Mouse (Mus musculus): ENCODE measurements around the gene Gm21983.

The Gm21983 gene

DNA sequence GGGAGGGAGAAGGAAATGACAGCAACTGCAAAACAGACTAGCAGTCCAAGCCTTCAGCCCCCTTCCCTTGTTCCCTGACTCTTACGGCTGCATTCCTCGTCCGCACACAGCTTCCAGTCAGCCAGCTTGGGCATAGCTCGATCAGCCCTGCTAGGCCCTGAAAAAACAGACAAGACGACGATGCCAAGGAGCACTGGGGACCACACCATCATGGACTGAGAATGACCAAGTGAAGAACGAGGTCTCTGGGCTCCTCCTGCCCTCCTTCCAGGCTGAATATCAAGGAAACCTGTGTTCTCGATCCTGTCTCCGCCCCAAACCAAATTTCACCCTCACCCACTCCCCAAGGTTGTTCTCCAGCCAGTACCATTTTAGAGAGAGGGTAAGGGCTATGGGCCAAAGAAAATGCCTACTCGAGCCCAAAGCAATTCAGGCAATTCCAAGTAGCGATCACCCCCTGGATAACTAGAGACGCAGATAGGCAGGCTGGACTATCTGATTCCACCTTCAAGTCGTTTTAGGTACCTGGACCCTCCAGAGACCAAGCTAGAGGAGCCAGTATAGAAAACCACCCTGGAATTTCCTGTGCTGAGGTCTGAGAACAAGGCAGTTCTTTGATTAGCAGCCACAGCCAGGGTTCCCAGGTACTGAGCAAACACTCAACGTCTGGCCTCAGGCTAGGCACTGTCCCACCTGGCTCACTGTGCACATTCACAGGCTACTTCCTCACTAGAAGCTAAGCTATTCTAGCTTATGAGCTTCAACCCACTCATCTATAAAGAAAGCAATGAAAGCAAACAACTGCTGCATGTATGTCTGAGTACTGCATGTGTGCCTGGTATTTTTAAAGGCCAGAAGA, at the start of gene Gm21983, which contains the start of gene Mia:
Gm21983 (minus strand) TSS at position 250 of the 859 bp plus-strand sequence.
Mia (minus strand) TSS at position 321 of the 859 bp plus-strand sequence.
- no peak for DNase-seq (ENCODE audit: extremely low spot score, low spot score)

DNA sequence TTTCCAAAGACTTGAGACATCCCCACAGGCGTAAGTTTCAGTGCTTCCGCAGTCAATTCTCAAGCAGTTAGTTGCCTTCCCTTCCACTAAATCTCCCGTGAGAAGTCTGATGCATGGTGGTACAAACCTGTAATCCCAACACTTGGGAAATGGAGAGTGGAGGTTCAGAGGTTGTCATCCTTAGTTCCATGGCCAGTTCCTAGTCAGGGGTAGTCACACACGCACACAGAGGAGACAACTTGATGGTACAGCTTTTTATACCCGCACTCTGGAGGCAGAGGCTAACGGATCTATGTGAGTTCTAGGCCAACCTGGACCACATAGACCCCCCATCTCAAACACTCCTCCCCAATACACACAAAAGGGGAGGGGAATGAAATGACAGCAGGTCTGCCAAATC, 48.0 kb upstream of the Gm21983 start:
- DNase-seq (ENCODE audit: extremely low spot score, low spot score): no peak

DNA sequence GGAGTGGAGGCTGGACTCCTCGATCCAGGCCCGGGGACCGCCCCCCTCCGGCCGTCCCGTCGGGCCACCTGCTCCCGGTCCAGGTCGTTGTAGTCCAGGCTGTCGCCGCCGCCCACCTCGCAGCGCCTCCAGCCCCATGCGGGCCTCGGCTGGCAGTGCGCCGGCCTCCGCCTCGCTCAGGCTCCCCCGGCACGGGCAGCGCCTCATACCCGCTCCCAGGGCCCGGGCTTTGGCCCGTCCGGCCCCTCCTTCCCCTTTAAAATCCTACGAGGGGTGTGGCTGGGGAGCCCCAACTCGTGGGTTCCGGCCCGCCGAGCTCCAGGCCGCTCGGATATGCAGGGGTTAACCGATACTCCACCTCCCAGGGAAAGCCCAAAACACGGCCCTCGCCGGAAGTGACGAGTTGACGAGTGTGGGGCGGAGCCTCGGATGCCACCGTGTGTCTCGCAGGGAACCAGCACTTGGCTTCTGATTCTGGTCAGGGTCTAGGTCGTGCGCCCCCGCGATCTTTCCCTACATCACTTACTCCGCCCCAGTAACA, 47.5 kb upstream of the Gm21983 start, which contains the start of gene Itpkc:
Itpkc (minus strand) TSS at position 381 of the 541 bp plus-strand sequence.
- DNase-seq (ENCODE audit: extremely low spot score, low spot score): peak; percentile 97

GRCm38 (mm10) chr7:27227676-27228075, 46.8 kb upstream of the Gm21983 start:
- DNase-seq (ENCODE audit: extremely low spot score, low spot score): no peak

DNA sequence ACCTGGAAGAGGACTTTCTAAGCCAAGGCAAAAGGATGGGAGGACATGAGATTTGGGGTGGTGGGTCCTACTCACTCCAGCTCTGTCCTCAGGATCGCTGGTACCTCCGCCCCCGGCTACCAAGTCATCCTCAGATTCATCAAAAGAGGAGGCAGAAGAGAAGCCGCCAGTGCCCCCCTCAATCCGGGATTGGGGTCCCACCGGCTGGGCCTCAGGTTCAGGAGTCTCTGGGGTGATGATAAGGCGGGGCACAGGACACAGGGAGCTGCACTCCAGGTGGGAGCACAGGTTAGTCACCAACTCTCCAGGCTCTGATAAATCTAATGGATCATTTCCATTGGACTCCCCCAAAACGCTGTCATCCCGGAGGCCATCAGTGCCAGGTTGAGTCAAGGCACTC, 46.4 kb upstream of the Gm21983 start:
- DNase-seq (ENCODE audit: extremely low spot score, low spot score): no peak

GRCm38 (mm10) chr7:27224877-27225575, 44.1 kb upstream of the Gm21983 start:
- no peak for DNase-seq (ENCODE audit: extremely low spot score, low spot score)

DNA sequence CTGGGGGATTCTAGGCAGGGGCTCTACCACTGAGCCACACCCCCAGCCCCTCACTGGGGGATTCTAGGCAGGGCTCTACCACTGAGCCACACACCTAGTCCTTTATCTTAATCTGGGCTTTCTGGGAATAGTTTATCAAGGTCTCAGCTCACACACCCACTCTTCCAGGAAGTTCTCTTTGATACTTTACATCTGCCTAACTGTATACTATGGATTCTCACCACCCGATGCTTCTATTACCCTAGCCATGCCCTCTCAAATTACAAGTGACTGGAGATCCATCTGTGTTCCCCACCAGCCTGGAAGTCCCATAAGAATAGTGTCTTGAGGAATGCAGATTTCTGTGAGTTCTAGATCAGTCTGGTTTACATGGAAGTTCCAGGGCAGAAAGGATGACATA, 41.7 kb upstream of the Gm21983 start:
- no peak for DNase-seq (ENCODE audit: extremely low spot score, low spot score)

DNA sequence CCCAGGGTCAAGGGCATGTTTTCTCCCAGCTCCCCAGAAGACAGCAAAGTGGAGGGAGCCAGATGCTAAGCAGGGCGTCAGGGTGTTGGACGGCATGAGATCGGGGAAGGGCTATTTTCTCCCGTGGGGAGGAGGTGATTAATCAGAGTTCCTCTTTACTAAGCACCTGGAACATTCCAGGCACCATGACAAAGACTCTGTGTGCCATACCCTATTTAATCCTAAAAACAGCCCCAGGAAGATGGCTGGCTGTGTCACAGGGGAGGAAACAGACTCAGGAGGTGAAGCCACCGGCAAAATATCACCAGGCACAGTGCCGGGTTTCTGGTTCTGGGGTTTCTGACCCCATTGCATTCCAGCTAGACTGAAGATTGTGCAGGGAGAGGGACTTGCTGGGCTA, 41.1 kb upstream of the Gm21983 start:
- DNase-seq (ENCODE audit: extremely low spot score, low spot score): no peak

- no peak for DNase-seq (ENCODE audit: extremely low spot score, low spot score)
Observed at GRCm38 (mm10) chr7:27219937-27220336, 39.1 kb upstream of the Gm21983 start.

- no peak for DNase-seq (ENCODE audit: extremely low spot score, low spot score)
Observed at GRCm38 (mm10) chr7:27218586-27218985, 37.7 kb upstream of the Gm21983 start.

- DNase-seq (ENCODE audit: extremely low spot score, low spot score): no peak
Observed at GRCm38 (mm10) chr7:27212626-27213025, 31.7 kb upstream of the Gm21983 start.

DNA sequence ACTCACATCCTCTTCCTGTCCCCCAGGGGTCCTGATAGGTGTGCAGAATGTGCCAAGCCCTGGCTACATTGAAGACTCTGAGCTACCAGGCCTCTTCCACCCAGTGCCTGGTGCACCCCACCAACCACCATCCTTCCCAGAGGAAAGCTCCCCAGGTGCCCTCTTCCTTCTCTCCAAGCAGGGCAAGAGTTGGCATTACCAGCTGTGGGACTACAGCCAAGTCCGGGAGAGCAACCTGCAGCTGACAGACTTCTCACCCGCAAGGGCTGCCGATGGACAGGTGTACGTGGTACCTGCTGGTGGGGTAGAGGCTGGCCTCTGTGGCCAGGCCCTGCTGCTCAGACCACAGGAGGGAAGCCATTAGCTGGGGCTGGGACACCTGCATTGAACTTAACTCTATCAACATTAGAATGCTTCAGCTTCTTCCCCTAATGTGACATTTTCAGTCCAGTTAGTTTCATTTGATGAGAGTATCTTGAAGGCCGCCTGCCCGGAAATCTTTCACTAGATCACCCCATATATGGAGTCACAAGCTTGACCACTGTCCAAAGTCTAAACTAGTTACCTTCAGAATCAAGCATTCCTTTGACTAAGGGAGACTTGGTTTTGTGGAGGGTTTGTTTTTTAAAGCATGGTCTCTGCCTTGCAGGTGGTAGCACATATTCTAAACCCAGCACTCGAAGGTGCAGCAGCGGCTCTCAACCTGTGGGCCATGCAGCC, 23.0 kb upstream of the Gm21983 start:
- DNase-seq (ENCODE audit: extremely low spot score, low spot score): no peak

DNA sequence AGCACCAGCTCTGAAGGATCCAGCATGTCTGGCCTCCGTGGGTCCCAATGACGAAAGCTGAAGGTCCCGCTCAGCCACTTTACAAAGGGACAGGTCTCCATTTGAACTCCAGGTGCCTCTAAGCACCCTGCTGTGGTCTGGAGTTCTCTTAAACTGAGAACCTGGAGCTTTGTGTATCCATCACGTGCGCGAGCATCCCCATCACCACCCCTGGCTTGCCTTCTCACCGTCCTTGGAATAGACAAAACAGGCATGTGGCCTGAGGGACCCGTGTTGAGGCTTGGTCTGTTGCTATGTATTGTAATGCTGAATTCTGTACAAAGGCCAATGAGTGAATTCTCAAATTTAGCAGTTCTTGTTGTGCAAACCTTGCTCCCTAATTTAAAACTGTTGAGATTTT, 17.9 kb upstream of the Gm21983 start:
- no peak for DNase-seq (ENCODE audit: extremely low spot score, low spot score)

- DNase-seq (ENCODE audit: extremely low spot score, low spot score): no peak
Observed at GRCm38 (mm10) chr7:27198355-27198754, 17.5 kb upstream of the Gm21983 start.

DNA sequence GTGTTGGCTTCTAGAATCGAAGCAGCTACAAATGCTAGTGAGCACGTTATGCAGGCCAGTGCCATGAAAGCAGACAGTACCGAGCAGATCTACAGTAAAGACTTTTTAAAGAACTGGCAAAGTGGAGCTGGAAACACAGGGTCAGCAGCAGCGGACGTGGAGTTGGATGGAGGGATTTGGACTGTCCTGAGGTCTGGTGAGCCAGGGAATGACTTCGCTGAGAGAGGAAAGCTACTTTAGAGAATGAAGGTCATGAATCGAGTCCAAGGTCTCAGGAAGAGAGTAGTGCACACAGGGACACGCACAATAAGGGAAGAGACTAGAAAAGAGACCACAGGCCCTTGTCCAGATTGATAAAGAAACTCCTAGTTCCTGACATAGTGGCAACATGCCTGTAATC, 16.7 kb upstream of the Gm21983 start:
- DNase-seq (ENCODE audit: extremely low spot score, low spot score): no peak

- DNase-seq (ENCODE audit: extremely low spot score, low spot score): no peak
Observed at GRCm38 (mm10) chr7:27197136-27197535, 16.2 kb upstream of the Gm21983 start.

DNA sequence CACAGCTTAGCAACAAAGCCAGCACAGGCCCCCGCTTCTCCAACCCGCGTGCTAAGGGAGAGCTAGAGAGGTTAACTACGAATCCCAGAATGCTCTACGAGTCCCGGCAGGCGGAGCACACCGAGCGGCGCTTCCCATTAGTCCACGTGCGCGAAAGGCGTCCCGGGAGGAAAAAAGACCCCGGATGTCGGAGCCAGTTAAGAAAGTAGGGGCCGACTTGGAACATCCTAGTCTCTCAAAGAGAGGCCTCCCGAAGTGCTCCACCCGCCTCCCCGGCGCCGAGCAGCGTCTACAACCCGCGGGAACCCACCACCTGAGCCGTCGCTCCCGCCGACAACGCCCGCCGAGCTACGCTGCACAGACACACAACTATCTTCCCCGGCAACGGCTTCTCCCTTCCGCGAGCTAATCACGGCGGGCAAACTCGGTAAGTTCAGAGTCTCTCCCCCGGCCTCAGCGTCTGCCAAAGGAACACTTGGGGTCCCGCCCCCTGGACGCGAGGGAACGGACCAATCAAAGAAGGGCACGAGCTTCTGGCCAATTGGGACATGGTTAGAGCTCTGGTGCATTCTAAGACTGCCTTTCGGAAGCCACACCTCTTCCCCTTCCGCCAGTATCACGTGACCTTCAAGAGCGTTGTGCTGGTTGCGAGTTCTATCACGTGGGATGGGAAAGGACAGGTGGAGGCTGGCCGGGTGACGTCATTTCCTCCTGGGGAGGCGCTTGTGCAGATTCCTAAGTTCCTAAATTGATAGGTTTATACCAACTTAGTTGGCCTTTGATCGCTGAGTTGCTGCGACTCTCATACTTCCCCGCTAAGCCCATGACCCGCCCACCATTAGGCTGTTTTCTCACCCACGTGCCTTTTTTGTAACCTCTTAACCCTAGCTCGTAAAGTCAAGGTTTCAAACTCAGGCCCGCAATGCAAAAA, 15.1 kb upstream of the Gm21983 start, which contains the start of the genes BC024978 and Snrpa:
BC024978 (plus strand) TSS at position 101 of the 931 bp plus-strand sequence.
Snrpa (minus strand) TSS at position 591 of the 931 bp plus-strand sequence.
- DNase-seq (ENCODE audit: extremely low spot score, low spot score): peak; percentile 91

DNA sequence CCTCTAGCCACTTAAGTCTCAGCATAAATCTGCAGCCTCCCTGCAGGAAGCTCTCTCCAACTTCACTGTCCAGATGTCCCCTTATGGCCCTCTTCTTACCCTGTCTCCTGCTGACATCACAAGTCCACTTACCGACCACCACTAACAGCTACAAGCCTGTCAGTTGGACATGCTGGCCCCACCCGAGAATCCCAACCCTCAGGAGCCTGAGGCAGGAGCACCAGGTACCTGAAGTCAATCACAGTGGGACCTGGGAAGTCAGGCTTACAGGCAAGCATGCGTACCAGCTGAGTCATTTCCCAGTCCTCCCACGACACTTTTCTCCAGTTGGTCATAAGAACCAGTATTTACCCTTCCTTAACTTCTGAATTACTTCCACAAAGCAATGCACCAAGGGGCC, 12.8 kb upstream of the Gm21983 start:
- DNase-seq (ENCODE audit: extremely low spot score, low spot score): no peak

DNA sequence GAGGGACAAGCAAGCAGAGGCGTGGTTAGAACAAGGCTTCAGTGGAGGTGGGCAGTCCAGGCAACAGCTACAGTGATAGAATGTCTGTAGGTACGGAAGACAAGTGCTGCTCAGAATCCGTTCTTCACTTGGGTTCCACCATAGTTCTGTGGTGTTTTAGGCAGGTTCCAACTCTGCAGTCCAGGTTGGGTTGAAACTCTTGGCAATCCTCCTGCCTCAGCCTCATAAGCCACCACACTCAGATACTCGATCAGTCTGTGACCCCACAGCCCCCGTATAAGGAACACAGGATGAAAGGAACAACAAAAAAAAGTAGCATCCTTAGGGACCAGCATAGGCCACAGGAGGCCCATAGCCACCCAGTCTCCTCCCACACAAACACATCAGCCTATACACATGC, 11.5 kb upstream of the Gm21983 start:
- DNase-seq (ENCODE audit: extremely low spot score, low spot score): no peak

DNA sequence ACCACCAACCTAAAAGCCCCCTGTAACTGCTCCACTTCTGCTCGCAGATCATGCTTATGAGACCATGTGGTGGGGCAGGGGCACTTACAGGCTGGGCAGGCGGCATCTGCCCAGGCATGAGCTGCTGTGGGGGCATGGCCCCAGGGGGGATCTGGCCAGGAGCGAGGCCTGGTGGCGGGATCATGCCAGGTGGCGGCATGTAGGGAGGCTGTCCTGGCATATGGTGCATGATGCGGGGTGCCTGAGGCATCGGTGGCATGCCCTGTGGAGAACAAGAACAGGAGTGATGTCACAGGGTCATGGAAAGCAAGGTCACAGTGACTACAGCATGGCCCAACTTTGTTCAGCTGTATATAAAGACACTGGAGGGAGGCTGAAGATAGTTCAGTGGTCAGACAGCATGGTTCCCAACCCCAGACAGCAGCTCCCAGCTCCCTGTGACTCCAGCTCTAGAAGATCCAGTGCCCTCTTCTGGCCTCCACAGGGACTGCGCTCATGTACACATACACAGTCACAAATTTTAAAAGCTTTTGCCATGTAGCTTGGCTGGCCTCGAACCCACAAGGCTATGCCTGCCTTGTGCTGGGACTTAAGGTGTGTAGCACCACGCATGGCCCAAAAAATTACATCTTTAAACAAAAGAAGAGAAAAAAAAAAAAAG, 8.5 kb upstream of the Gm21983 start:
- DNase-seq (ENCODE audit: extremely low spot score, low spot score): no peak

Data from neural tube, embryonic 10.5 days (tissue).